Mouse (Mus musculus) liver, postnatal 0 days (tissue): Measurements from ENCODE around the gene L3hypdh.

ENCODE experiments used
- CTCF ChIP-seq: sonication (generic); IDR thresholded peaks from 2 replicates; pipeline ENCODE4 v1.5.1; 2016; ENCODE audit warnings: antibody characterized with exemption, low read depth
- EP300 ChIP-seq: IDR thresholded peaks from 2 replicates; pipeline ENCODE4 v1.6.1; 2016; ENCODE audit warnings: antibody characterized with exemption, low read depth, mild to moderate bottlenecking

DNA sequence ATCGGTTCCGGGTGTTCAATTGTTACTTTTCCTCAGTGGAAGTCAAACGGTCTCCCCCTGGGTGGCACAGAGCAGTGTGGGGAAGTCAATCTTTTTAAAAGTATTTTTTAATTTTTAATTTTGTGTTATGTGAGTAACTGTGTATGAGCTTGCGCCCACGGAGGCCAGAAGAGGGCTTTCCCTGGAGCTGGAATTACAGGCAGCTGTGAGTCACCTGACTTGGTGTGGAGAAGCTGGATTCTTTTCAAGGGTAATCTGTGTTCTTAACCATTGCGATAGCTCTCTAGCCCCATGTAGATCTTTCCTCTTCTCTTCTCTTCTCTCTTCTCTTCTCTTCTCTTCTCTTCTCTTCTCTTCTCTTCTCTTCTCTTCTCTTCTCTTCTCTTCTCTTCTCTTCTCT, 29.9 kb upstream of the L3hypdh start:
- TF ChIP-seq CTCF (no peak), EP300 (no peak)
